Comparison of ENCODE assay signal across 9 mouse cellular contexts in the genomic region with DNA sequence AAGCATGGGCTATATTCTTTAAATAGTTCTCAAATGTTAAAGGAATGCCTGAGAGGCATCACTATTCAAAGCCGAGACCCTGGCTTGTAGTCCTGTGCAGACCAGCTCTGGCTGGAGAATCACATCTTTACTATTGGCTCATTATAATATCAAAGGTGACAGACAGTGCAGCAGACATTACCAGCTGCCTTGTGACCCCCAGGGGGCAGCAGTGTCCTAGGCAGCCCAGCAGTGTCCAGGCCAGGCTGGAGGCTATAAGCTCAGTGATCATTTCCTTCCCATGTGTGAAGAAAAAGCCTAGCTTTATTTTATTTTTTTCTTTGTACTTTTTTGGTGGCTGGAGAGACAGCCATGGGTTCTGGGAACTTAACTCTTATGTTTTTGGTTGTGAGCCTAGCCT.
DNase-seq lines count a peak whose midpoint lies in the region; ATAC-seq lines count a peak whose summit lies in the region.
"Had no signal": no experiment of that assay in that cellular context is flagged by ENCODE, and none has a peak within 500 bp of the region (broad histone marks: within the 10 kb centered on the region; RNA-seq: fewer than 3 reads in every experiment).

No protein-coding gene starts in this region.

- no peaks in the 10 kb centered on the region for H3K9me3 ChIP-seq in intestine, embryonic 14.5 days (ENCODE audit: control insufficient read depth, low read length)
- no peaks in the 10 kb centered on the region for H3K9me3 ChIP-seq in intestine, embryonic 16.5 days (ENCODE audit: control insufficient read depth, low read length)
- H3K9me3 ChIP-seq: neural tube, embryonic 13.5 days had no signal

- no peak overlapping the region for H3K4me3 ChIP-seq in intestine, embryonic 14.5 days (ENCODE audit: low read depth, low read length)
- H3K4me3 ChIP-seq in intestine, embryonic 16.5 days (ENCODE audit: low read length): no peak overlapping the region
- H3K4me3 ChIP-seq: neural tube, embryonic 13.5 days had no signal

- no peak overlapping the region for H3K27ac ChIP-seq in intestine, embryonic 14.5 days (ENCODE audit: low read depth)
- no peak overlapping the region for H3K27ac ChIP-seq in intestine, embryonic 16.5 days (ENCODE audit: low read length)
- H3K27ac ChIP-seq: neural tube, embryonic 13.5 days had no signal

- no peak overlapping the region for H3K4me2 ChIP-seq in intestine, embryonic 14.5 days (ENCODE audit: low read length)
- H3K4me2 ChIP-seq in intestine, embryonic 16.5 days (ENCODE audit: low read depth, low read length): no peak overlapping the region
- H3K4me2 ChIP-seq: neural tube, embryonic 13.5 days had no signal

- H3K27me3 ChIP-seq in intestine, embryonic 14.5 days (replicated peaks; ENCODE audit: control insufficient read depth, insufficient read depth, low read length): no peaks in the 10 kb centered on the region
- H3K27me3 ChIP-seq in intestine, embryonic 16.5 days (replicated peaks; ENCODE audit: control insufficient read depth, insufficient read depth, low read length): no peaks in the 10 kb centered on the region
- H3K27me3 ChIP-seq in splenic B cell, adult 2 months (ENCODE audit: control insufficient read depth, insufficient read depth, low read length, poor library complexity, severe bottlenecking): no peaks in the 10 kb centered on the region
- H3K27me3 ChIP-seq: neural tube, embryonic 13.5 days had no signal

- no peak overlapping the region for H3K9ac ChIP-seq in intestine, embryonic 14.5 days (ENCODE audit: low read length)
- H3K9ac ChIP-seq in intestine, embryonic 16.5 days (ENCODE audit: low read depth, low read length): no peak overlapping the region
- H3K9ac ChIP-seq: neural tube, embryonic 13.5 days had no signal

- 66% methylated on average over 1 of the region's 1 CpGs for WGBS in intestine, embryonic 14.5 days
- 65% methylated on average over 1 of the region's 1 CpGs for WGBS in intestine, embryonic 16.5 days

- H3K4me1 ChIP-seq in intestine, embryonic 14.5 days (replicated peaks; ENCODE audit: control insufficient read depth, insufficient read depth, low read length): no peaks in the 10 kb centered on the region
- no peaks in the 10 kb centered on the region for H3K4me1 ChIP-seq in intestine, embryonic 16.5 days (ENCODE audit: control insufficient read depth, insufficient read depth, low read length)

- DNase-seq in intestine, embryonic 14.5 days (ENCODE audit: low spot score): peak; percentile 68
- DNase-seq in R1 (ENCODE audit: low read depth, low spot score): peak; percentile 46
- DNase-seq in cerebellum, postnatal 25 days: peak; percentile 70 to 83
- peak; percentile 44 to 67 for DNase-seq in gastrocnemius, postnatal 4 days (ENCODE audit: low spot score in 2 of 2)
- peak; percentile 66 to 88 for DNase-seq in kidney, postnatal 36 days
- DNase-seq in mesoderm, embryonic 11.5 days (ENCODE audit: low read depth, low spot score): peak; percentile 60
- DNase-seq in splenic B cell, adult 2 months (ENCODE audit: low read depth, low spot score): peak; percentile 69

- 0 out of 2 replicates have a peak, but pooled peaks have one; percentile 68 for ATAC-seq in intestine, embryonic 14.5 days (replicated peaks; ENCODE audit: low FRiP score, low TSS enrichment, low read depth)
- ATAC-seq in intestine, embryonic 16.5 days: no peak

- peaks cover 39% of the 10 kb centered on the region for H3K36me3 ChIP-seq in intestine, embryonic 14.5 days (ENCODE audit: control insufficient read depth, insufficient read depth, low read length)
- peaks cover 3% of the 10 kb centered on the region; the same call in 1 of the 2 replicates for H3K36me3 ChIP-seq in intestine, embryonic 16.5 days (ENCODE audit: control insufficient read depth, insufficient read depth, low read length)
- no peaks in the 10 kb centered on the region for H3K36me3 ChIP-seq in splenic B cell, adult 2 months (ENCODE audit: control insufficient read depth, insufficient read depth, low read length, poor library complexity, severe bottlenecking)
